Mouse (Mus musculus) testis, adult 2 months (tissue): Measurements from ENCODE around the gene Guca2b. TPM values are rescaled to one million over a fixed set of nuclear protein-coding genes. Genes with fewer than 3 reads are reported as not detected.
A peak's percentile ranks its signal among the peaks of the same experiment; 100 is the strongest.
"Not testable (repeated sequence)": the region's sequence is repeated elsewhere in the genome, so short reads cannot be mapped to it uniquely, and the experiment has no call there.

Source experiments
- H3K27ac ChIP-seq: fragments of 200-500 bp; 2 replicates; pipeline ENCODE4 v1.5.1; 2012; ENCODE audit warnings: low read depth, low read length; ENCODE audit not compliant: control insufficient read depth, insufficient read depth
- H3K27me3 ChIP-seq: fragments of 200-500 bp; 2 replicates; pipeline ENCODE4 v1.6.1; 2012; ENCODE audit warnings: mild to moderate bottlenecking, low read length, moderate library complexity; ENCODE audit not compliant: control insufficient read depth, insufficient read depth
- H3K36me3 ChIP-seq: fragments of 200-500 bp; 2 replicates; pipeline ENCODE4 v1.6.1; 2012; ENCODE audit warnings: mild to moderate bottlenecking, low read length; ENCODE audit not compliant: control insufficient read depth, insufficient read depth
- H3K4me1 ChIP-seq: fragments of 200-500 bp; 2 replicates; pipeline ENCODE4 v1.6.1; 2012; ENCODE audit warnings: low read length; ENCODE audit not compliant: control insufficient read depth, insufficient read depth
- H3K4me3 ChIP-seq: fragments of 200-500 bp; 2 replicates; pipeline ENCODE4 v1.5.1; 2012; ENCODE audit warnings: low read depth, mild to moderate bottlenecking, low read length, moderate library complexity, mixed read lengths; ENCODE audit not compliant: control insufficient read depth
- CTCF ChIP-seq: fragments of 200-500 bp; IDR thresholded peaks from 2 replicates; pipeline ENCODE4 v1.5.1; 2012; ENCODE audit warnings: low read depth, mild to moderate bottlenecking, inconsistent platforms, low read length, moderate library complexity; ENCODE audit not compliant: control insufficient read depth, insufficient read depth, insufficient replicate concordance
- POLR2A ChIP-seq: fragments of 200-500 bp; IDR thresholded peaks from 2 replicates; pipeline ENCODE4 v1.6.1; 2012; ENCODE audit warnings: low read depth, mild to moderate bottlenecking, inconsistent platforms, low read length, moderate library complexity; ENCODE audit not compliant: control insufficient read depth
- polyA plus RNA-seq: library from polyadenylated mRNA; depleted of rRNA; stranded (reverse); fragments of >200 nt; gene quantifications from 2 replicates; pipeline ENCODE4 v1.2.3, GENCODE M21; 2012

Guca2b gene
- polyA plus RNA-seq, 1 experiment, result 3.0 TPM

DNA sequence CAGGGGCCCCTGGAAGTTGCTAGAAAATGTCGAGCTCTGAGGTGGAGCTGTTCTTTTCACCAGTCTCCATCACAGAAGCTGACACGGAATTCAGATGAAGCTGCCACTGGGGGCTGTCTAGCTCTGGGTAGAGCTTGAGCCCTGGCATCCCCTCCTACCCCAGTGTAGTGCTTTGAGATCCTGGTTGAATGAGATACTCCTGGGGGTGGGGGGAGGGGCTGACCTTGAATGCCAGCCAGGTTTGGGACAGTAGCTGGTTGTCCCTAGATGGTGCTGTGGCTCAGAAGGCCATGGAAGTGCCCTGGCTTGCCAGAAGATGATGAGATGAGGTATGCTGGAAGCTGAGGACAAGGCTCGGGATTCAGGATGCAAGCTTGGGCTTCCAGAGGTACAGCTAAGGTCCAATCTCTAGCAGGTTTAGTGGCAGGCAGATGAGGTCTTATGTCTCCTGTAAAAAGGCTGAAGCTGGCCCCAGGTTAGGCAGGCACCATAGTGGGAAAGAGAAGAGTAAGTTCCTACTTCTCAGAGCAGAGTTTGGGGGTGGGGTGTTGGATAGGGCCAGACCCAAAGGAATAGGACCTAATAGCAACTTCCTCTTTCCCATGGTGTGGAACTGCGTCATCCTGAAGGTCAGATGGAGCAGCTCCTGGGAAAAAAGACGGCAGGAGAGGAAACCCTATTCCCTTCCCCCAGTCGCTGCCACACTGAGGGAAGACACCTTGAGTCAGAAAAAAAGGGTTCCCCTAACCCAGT, 23.7 kb downstream of the Guca2b start:
- Histone ChIP-seq H3K27me3 (no peaks in the 10 kb centered on the region), H3K4me1 (peaks cover 8% of the 10 kb centered on the region; the same call in 1 of the 2 replicates), H3K27ac (no peak overlapping the region), H3K36me3 (no peaks in the 10 kb centered on the region; the same call in 1 of the 2 replicates), H3K4me3 (no peak overlapping the region)
- TF ChIP-seq POLR2A, result no peak
- TF ChIP-seq CTCF, result no peak

- H3K36me3 ChIP-seq, result peaks cover 2% of the 10 kb centered on the region; the same call in 1 of the 2 replicates
Measured at GRCm38 (mm10) chr4:119633948-119634347, 24.8 kb downstream of the Guca2b start.

GRCm38 (mm10) chr4:119633342-119633741, 25.4 kb downstream of the Guca2b start:
- H3K27ac ChIP-seq, result no peak overlapping the region
- peaks cover 2% of the 10 kb centered on the region; the same call in 1 of the 2 replicates for H3K36me3 ChIP-seq
- peaks cover 2% of the 10 kb centered on the region; the same call in 1 of the 2 replicates for H3K4me1 ChIP-seq
- TF ChIP-seq CTCF (no peak), POLR2A (no peak)
- no peak overlapping the region for H3K4me3 ChIP-seq
- no peaks in the 10 kb centered on the region for H3K27me3 ChIP-seq

More at GRCm38 (mm10) chr4:119633948-119634347, 24.8 kb downstream of the Guca2b start:
- H3K27me3 ChIP-seq, result no peaks in the 10 kb centered on the region
- H3K27ac ChIP-seq, result no peak overlapping the region
- peaks cover 5% of the 10 kb centered on the region; the same call in 1 of the 2 replicates for H3K4me1 ChIP-seq
- TF ChIP-seq POLR2A (no peak), CTCF (no peak)
- H3K4me3 ChIP-seq, result no peak overlapping the region

GRCm38 (mm10) chr4:119632721-119633120, 26.0 kb downstream of the Guca2b start:
- Histone ChIP-seq H3K4me3 (no peak overlapping the region), H3K36me3 (peaks cover 2% of the 10 kb centered on the region; the same call in 1 of the 2 replicates), H3K27me3 (no peaks in the 10 kb centered on the region), H3K4me1 (no peaks in the 10 kb centered on the region), H3K27ac (no peak overlapping the region)
- TF ChIP-seq CTCF, result no peak
- TF ChIP-seq POLR2A, result no peak

GRCm38 (mm10) chr4:119631115-119631919, 27.4 kb downstream of the Guca2b start:
- no peaks in the 10 kb centered on the region for H3K4me1 ChIP-seq
- peaks cover 2% of the 10 kb centered on the region; the same call in 1 of the 2 replicates for H3K36me3 ChIP-seq
- TF ChIP-seq CTCF (peak; percentile 60; the same call in 1 of the 2 replicates), POLR2A (no peak)
- no peak overlapping the region for H3K27ac ChIP-seq
- no peak overlapping the region for H3K4me3 ChIP-seq
- H3K27me3 ChIP-seq, result no peaks in the 10 kb centered on the region

GRCm38 (mm10) chr4:119628363-119628762, 30.4 kb downstream of the Guca2b start:
- H3K27ac ChIP-seq, H3K4me3 ChIP-seq, H3K27me3 ChIP-seq, H3K4me1 ChIP-seq, H3K36me3 ChIP-seq: not testable (repeated sequence)

DNA sequence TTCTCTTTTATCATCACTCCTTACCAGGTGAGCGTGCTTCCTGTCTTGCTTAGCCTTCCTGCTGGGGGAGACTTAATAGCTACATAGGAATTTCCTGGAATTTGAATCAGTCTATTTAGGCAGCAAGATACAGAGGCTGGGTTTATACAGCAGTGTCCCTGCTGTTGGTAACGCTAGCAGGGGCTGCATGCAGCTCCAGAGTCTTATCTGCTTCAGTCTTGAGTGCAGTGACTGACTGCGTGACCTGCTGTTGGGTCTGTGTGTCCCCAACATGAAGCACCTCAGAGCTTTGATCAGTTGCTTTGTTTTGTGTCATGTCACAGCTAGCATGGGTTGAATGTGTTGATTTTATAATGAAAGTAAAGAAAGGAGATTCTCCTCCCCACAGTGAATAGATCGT, 31.4 kb downstream of the Guca2b start:
- TF ChIP-seq POLR2A (no peak), CTCF (no peak)
- no peaks in the 10 kb centered on the region for H3K27me3 ChIP-seq
- H3K27ac ChIP-seq, result no peak overlapping the region
- no peak overlapping the region for H3K4me3 ChIP-seq
- H3K36me3 ChIP-seq, result peaks cover 5% of the 10 kb centered on the region
- no peaks in the 10 kb centered on the region for H3K4me1 ChIP-seq
